Mouse (Mus musculus) monocyte, adult 59 days (primary cell): ENCODE data around the gene Zbtb8b. TPM values are rescaled to one million over a fixed set of nuclear protein-coding genes. Genes with fewer than 3 reads are reported as not detected.

Experiments used
- total RNA-seq, 2 experiments: library from RNA; stranded (reverse); gene quantifications; one replicate each; pipeline ENCODE4 v1.2.4; 2023

Gene Zbtb8b
- total RNA-seq = not detected

GRCm38 (mm10) chr4:129440340-129441063 is at the start of gene Zbtb8b:
Zbtb8b (minus strand) TSS chr4:129440853.

GRCm38 (mm10) chr4:129461183-129461960 is 20.7 kb upstream of the Zbtb8b start, which contains the start of gene Bsdc1:
Bsdc1 (plus strand) TSS chr4:129461581.

GRCm38 (mm10) chr4:129377601-129378390 is 62.9 kb downstream of the Zbtb8b start, which contains the start of gene Zbtb8a:
Zbtb8a (minus strand) TSS chr4:129378116.

Other genes with a start within 250 kb of the Zbtb8b start
- under 1 TPM; 0.09 to 0.10 TPM for gene C77080, start 179.4 kb downstream of the Zbtb8b start, total RNA-seq
- not detected for gene Sync, start 153.2 kb downstream of the Zbtb8b start, total RNA-seq
- gene Rbbp4, start 105.5 kb downstream of the Zbtb8b start, total RNA-seq = 10 to 100 TPM; 91.3 to 97.8 TPM
- 10 to 100 TPM; 35.9 to 41.4 TPM for gene Zbtb8os, start 105.2 kb downstream of the Zbtb8b start, total RNA-seq
- gene Zbtb8a, start 62.7 kb downstream of the Zbtb8b start, total RNA-seq = 1 to 10 TPM; 1.2 TPM
- gene Bsdc1, start 20.7 kb upstream of the Zbtb8b start, total RNA-seq = 100 to 1,000 TPM in 1 of 2 experiments, 10 to 100 TPM in 1; 92.2 to 105 TPM
- not detected for gene Tssk3, start 50.2 kb upstream of the Zbtb8b start, total RNA-seq
- gene Fam229a, start 50.3 kb upstream of the Zbtb8b start, total RNA-seq = 1 to 10 TPM in 1 of 2 experiments, not detected in 1; 1.0 TPM
- gene Marcksl1, start 72.7 kb upstream of the Zbtb8b start, total RNA-seq = 10 to 100 TPM; 64.6 to 74.8 TPM
- gene Hdac1, start 101.9 kb upstream of the Zbtb8b start, total RNA-seq = 10 to 100 TPM; 61.0 to 61.9 TPM
- gene Lck, start 132.8 kb upstream of the Zbtb8b start, total RNA-seq = 1 to 10 TPM; 2.2 to 2.5 TPM
- gene Fam167b, start 137.7 kb upstream of the Zbtb8b start, total RNA-seq = not detected
- gene Eif3i, start 159.8 kb upstream of the Zbtb8b start, total RNA-seq = 100 to 1,000 TPM; 108 TPM
- 100 to 1,000 TPM; 109 to 116 TPM for gene Tmem234, start 159.8 kb upstream of the Zbtb8b start, total RNA-seq
- 1 to 10 TPM in 1 of 2 experiments, not detected in 1; 1.9 TPM for gene Dcdc2b, start 173.4 kb upstream of the Zbtb8b start, total RNA-seq
- gene Iqcc, start 178.2 kb upstream of the Zbtb8b start, total RNA-seq = 1 to 10 TPM; 8.2 to 8.8 TPM
- gene Ccdc28b, start 183.1 kb upstream of the Zbtb8b start, total RNA-seq = 10 to 100 TPM; 50.2 to 66.5 TPM
- gene Txlna, start 200.2 kb upstream of the Zbtb8b start, total RNA-seq = 10 to 100 TPM; 52.9 to 65.8 TPM
- 10 to 100 TPM; 33.9 to 35.2 TPM for gene Kpna6, start 231.9 kb upstream of the Zbtb8b start, total RNA-seq